Mouse (Mus musculus): ENCODE results near the gene Uggt1.

DNA sequence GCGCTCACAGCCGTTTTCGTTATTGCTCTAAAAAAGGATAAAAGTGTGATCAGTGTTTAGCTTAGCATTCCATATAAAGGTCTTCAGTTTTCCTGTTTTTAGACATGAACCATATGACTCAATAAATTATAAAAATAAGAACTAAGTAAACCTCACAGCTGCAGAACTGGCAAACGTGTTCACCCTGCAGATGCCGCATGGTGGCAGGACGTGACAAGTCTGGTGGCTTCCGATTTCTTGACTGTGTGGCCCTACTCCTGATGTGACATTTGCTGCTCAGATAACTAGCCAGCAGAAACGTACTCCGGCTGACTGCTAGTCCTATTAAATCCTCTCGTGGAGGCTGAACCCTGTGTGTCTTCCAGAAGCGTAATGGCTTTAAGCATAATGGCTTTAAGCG is 42.8 kb downstream of the Uggt1 start:
- TF ChIP-seq CTCF (IDR thresholded peaks at IDR 0.05) (no peak), EP300 (IDR thresholded peaks at IDR 0.05) (no peak)

Data from lung, postnatal 0 days (tissue).